Mouse (Mus musculus): ENCODE data around the gene Gm38655.
A peak's percentile ranks its signal among the peaks of the same experiment; 100 is the strongest.

Gm38655 gene

DNA sequence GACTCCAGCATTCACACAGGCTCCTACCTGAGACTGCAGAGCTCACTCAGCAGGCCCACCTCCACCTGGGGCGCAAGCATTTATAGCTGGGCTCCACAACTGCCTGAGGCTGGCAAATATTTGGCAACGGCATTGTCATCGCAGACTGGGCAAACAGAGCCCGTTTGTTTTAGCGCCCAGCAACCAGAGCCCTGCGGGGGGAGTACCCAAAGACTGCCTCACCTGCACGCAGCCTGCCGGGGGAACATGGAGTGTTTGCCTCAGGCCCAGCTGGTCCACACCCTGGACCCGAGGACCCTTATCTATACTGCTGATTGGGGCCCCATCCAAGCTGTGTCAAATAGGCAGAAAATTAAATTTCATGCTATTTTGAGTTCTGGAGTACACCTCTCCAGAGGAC is at the start of gene Gm38655:
Gene Gm38655 (minus strand): TSS at position 61 of the 400 bp plus-strand sequence.
- no peak for DNase-seq (ENCODE audit: low spot score in 2 of 2)

DNA sequence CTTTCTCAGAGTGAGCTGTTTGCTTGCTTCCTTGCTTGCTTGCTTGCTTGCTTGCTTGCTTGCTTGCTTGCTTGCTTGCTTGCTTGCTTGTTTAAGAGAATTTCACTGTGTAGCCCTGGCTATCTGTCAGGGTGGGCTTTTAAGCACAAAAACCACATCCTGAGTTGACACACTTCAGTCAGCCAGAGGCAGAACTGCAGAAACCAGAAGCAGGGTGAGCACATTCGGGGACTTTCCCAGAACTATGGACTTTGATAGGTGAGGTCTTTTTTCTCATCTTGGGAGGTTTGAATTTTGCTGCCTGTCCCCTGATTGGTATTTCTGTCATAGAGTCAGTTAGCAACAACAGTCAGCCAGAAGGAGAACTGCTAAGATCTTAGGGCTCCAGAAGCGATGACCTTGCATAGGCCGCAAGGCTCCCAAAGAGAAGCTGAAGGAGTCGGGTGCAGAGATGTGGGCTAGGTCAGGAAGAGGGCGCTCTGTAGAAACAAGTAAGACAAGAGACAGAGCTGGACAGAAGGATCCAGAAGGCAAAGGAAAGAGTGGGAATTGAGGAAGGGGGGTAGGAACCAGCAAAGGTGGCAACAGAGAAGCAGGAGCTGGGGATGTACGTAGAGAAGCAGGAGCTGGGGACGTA is 49.4 kb upstream of the Gm38655 start:
- no peak for DNase-seq (ENCODE audit: low spot score in 2 of 2)

DNA sequence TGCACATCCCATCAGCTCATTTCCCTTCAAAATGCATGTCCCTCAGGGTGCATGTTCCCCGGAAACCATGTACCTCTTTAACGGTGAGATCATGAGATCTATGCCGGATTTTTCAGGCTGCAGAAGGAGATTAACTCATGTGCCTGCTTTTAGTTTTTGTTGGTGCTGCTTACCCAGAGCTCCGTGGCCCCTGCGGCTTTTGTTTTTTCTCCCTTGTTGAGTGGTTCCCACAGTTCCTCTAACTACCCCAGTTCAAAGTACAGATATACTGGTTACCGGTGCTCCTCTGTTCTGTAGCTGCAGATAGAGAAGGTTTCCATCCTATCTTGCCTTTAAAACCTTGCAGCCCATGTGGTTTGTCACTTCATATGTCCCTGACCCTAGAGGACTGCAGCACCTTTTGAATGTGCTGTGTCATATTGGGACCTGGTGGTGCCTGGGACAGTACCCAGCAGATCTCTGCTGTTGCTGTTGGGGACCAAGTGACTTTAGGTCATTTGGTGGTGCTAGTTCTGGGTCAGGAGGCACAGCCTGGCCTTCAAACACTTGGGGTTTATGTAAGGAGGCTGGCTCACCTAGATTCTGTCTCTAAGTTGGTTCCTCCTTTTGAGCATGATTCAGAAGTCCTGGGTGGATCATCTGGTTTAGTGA is 47.8 kb upstream of the Gm38655 start:
- no peak for DNase-seq (ENCODE audit: low spot score in 2 of 2)

GRCm38 (mm10) chr17:25222504-25222940 is 47.3 kb upstream of the Gm38655 start:
- DNase-seq (ENCODE audit: low spot score in 2 of 2) = peak; percentile 50 to 65

- peak; percentile 71 to 79 for DNase-seq (ENCODE audit: low spot score in 2 of 2)
These were observed 46.7 kb upstream of the Gm38655 start for GRCm38 (mm10) chr17:25221821-25222503.

GRCm38 (mm10) chr17:25220746-25221145 is 45.5 kb upstream of the Gm38655 start:
- no peak for DNase-seq (ENCODE audit: low spot score in 2 of 2)

- no peak for DNase-seq (ENCODE audit: low spot score in 2 of 2)
These were observed 44.4 kb upstream of the Gm38655 start for GRCm38 (mm10) chr17:25219492-25220295.

DNA sequence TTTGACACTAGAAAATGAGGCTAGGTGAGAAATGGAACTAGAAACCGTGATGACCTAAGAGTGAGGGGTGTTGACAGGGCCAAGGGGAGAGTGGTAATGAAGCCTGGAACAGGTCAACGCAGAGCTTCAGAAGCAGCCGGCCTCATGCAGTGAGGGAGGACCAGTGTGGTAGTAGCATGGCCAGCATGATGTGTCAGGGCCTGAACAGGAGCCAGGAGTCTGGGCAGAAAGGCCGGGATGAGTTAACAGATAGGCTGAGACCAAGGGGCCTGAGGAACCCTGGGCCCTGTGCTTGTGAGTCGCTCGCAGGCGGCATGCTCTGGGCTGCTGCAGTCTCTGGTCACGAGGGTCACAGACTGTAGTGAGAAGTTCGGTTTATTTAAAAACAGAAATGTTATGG is 43.7 kb upstream of the Gm38655 start:
- DNase-seq (ENCODE audit: low spot score in 2 of 2) = no peak

DNA sequence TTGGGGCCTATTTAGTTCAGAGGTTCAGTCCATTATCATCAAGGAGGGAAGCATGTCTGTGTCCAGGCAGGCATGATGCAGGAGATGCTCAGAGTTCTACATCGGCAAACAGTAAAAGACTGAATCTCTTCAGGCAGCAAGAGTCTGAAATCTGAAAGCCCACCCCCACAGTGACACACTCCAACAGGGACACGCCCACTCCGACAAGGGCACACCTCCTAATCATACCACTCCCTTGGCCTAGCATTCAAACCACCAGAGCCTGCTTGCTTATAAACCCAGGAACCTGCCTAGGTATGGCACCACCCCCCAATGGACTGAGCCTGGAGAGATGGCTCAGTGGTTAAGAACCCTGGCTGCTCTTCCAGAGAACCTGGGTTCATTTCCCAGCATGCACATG is 40.2 kb upstream of the Gm38655 start:
- no peak for DNase-seq (ENCODE audit: low spot score in 2 of 2)

DNA sequence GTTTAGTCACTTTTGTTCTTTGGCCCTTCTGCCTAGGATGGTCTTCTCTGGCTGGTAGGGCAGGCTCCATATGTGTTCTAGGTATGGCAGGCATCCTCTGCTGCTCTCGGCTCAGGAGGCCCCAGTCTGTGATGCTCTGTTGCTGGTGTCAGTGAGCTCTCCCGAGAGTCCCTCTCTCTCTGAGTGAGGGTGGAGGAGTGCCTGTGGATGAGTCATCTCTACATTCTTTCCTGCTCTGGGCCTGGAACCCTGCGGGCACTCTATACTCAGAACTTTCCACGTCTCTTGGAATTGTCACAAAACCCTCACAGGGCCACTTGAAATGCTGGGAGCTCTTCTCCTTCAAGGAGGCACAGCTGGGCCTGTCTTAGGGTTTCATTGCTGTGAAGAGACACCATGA is 36.4 kb upstream of the Gm38655 start:
- no peak for DNase-seq (ENCODE audit: low spot score in 2 of 2)

DNA sequence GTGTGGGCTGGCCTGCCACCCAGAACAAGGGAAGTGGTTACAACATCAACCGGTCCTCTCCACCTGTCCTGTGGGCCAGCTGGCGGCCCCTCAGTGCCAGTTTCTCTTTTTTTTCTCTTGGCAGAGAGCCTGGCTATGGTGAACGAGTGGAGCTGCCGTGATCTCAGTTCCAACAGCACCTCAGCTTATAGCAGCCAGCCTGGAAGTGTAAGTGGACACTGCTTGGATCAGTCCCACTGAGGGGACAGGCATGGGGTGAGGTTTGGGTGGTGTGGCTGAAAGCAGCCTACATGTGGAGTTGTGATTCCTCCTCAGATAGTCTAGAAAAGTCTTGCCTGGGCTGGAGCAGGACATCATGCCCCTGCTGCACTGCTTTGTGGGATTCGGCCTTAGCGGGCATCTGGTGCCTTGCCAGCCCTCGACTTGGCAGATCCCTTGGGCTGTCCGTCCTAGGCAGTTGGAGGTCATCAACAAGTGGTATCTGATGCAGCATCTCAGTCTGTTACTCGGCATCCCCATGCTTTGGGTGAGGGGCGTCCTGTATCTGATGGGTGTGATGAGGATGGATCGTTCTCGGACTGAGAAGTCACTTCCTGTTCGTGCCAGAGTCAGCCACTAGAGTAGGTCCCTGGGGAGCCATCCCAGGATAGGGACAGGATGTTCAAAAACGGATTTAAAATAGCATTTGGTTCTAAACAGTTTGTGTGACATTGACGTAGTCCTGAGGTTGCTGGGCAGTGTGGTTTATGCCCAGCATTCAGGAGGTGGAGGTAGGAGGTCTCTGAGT is 35.6 kb upstream of the Gm38655 start:
- DNase-seq (ENCODE audit: low spot score in 2 of 2) = no peak

DNA sequence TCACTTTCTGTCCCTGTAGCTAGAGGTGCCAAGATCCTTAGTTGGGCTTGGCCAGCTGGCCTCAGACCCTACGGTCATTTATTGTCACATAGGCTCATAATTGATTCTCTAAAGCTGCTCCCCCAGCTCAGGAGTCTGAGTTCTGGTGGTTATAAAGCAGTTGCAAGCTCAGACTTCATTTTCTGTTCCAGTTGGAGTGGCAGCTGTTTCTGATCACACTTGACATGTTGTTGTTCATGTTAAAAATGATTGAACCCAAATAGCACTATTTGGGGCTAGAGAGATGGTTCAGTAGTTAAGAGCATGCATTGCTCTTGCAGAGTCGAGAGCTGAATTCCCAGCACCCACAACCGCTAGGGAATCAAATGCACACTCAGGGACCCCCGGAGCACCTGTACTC is 34.7 kb upstream of the Gm38655 start:
- no peak for DNase-seq (ENCODE audit: low spot score in 2 of 2)

DNA sequence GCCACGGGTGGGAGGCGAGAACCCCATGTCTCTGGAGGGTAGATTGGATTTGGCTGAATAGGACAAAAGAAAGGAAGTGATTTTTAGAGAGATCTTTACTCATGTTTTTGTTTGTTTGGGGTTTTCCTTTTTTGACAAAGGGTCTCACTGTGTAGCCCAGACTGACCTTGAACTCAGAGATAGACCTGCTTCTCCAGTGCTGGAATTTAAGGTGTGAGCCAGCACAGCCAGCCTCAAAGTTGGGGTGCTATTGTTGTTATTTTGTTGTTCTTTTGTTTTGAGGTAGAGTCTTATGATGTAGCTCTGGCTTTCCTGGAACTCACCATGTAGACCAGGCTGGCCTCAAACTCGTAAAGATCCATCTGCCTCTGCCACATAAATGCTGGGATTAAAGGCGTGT is 27.1 kb upstream of the Gm38655 start:
- no peak for DNase-seq (ENCODE audit: low spot score in 2 of 2)

DNA sequence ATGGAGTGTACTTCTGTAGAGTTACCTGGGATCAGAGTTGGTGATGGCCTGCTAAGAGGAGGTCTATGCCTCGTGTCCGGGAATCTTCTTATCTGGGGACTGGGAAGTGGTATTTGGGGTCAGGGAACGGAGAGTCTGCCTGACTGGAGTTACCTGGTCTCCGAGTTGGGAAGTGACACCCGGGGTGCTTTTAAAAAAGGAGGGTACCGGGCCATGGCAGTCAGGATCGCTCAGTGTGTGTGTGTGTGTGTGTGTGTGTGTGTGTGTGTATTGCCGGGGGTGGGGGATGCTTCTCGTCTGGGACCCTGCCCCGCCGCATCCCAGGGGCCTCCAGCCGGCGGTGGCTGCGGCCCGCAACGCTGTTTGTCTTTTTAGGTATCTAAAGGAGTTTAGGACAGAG is 13.8 kb upstream of the Gm38655 start:
- no peak for DNase-seq (ENCODE audit: low spot score in 2 of 2)

DNA sequence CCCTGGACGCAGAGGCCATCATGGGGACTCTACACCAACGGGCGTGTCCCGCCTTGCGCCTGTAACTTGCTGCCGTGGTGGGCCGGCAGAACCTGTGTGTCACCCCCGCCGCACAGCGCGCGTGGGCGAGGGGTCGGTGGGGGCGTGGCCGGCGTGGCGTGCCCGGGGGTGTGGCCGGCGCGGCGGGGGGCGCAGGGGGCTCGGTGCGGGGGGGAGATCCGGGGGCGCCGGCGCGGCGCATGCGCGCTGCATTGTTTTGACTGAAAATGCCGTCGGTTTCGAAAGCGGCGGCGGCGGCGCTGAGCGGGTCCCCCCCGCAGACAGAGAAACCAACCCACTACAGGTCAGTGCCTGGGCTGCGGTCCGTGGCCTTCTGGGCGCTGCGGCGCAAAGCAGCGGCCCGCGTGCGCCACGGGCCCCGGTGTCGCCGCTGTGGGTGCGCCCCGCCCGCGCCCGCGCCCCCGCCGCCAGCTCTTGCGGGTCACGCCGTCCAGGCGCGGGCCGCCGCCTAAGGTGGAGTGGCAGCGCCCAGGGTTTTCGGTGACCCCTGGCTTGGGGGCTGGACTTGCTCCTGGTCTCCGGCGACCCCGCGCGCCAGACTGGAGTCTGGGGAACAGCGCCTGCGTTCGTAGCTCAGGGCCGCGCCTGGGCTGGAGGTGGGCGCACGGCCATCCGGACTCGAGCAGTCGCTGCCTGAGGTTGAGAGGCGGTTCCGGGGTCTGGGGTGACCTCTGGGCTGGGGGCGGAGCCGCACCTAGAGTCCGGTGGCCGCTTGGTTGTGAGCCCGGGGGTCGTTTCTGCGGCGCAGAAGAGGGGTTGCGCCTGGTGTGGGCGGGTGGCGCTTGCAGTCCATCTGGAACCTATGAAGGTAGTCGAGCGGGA is 13.1 kb upstream of the Gm38655 start, which contains the start of gene Unkl:
Gene Unkl (plus strand): TSS at position 248 of the 882 bp plus-strand sequence.
- peak; percentile 73 to 85 for DNase-seq (ENCODE audit: low spot score in 2 of 2)

DNA sequence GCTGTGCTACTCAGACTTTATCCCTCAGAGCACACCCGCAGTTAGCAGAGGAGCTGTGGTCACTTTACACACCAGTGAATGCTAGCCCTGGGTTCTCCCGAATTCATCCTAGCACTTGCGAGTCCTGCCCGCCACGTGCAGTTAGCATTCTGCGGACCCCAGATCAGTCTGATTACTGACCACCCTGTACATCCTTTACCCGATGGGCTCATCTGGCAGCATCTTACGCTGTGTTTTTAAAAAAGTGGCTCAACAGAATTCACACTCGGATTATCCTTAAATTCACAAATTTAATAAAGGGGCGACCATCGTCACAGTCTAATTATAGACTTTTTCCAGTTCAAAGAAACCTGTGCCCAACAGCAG is 12.5 kb upstream of the Gm38655 start:
- DNase-seq (ENCODE audit: low spot score in 2 of 2) = no peak

DNA sequence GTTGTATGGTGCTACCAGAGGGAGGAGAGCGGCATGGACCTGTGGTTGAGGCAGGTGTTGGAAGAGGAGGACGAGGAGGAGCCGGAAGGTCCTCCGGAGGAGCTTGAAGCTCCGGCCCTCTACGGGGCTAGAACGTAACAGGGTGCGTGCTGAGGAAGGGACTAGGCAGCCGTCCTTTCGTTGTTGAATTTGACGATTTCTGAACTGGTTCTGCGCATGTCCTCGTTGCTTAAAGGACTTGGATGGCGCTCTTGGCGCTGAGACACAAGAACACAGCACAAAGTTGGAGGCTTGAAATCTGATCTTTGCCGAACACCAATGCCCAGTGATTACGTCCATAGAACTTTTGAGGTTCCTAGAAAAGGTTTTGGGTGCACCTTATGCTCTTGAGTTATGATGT is 9.7 kb upstream of the Gm38655 start:
- no peak for DNase-seq (ENCODE audit: low spot score in 2 of 2)

DNA sequence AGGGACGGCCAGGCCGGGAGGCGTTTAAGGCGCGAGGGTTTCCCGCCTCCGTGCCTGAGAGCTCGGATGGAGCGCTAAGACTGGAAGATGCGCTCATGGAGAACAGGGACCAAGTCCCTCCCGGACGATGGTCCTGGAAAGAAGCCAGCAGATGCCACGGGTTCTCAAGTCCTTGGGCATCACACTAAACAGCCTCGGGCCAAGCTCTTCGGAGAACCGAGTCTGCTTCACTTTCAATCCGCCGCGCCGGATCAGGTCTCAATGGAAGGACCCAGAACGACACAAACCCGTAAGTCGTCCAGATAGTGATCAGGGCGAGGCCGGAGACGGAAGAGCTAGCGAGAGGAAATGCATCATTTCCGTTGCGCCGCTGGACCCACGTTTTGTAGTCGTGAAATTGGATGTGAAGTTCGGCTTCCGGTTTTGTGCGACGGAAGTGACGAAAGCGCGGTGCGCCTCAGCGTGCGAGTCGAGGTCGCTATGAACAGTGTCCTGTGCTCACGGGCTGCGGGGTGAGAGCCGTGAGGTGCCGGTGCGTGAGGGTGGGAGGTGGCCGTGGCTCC is 8.9 kb upstream of the Gm38655 start, which contains the start of gene BC003965:
Gene BC003965 (plus strand): TSS at position 426 of the 563 bp plus-strand sequence.
- DNase-seq (ENCODE audit: low spot score in 2 of 2) = peak; percentile 99

GRCm38 (mm10) chr17:25183232-25183631 is 8.0 kb upstream of the Gm38655 start:
- no peak for DNase-seq (ENCODE audit: low spot score in 2 of 2)

- DNase-seq (ENCODE audit: low spot score in 2 of 2) = no peak
These were observed 2.7 kb downstream of the Gm38655 start for GRCm38 (mm10) chr17:25172558-25172957.
